8 mouse cellular contexts compared by ENCODE assay signal in the genomic region with DNA sequence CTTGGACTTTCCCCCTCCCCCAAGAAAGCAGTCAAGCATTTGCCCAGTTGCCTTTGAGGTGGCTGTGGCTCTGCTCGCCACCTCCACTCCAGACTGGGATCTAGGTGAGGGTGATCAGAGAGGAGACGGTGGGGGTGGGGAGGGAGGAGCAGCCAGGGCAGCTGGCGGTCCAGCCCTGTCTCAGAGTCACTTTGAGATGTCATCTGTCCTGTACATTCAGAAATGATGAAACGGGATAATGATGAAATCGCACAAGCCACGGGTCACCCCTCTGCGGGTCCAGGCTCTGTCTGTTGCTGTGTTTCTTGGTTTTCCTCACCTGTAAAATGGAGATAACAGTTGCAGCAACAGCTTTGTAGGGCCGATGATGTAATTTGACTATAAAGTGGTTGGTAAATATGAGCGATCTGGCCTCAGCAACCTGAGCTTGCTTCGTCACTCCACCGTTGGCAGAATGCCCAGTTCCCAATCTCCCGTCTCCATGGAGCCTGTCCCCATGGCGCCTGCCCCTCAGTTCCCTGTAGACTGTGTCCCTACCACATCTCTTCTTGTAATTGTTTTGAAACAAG. TPM values are rescaled to one million over a fixed set of nuclear protein-coding genes. Genes with fewer than 3 reads are reported as not detected.
DNase-seq lines count a peak whose midpoint lies in the region; ATAC-seq and TF ChIP-seq lines count a peak whose summit lies in the region.

No protein-coding gene starts in this region.

- H3K79me2 ChIP-seq in myocyte (ENCODE audit: control insufficient read depth, insufficient read depth), result no peaks in the 10 kb centered on the region

- peak; percentile 71 to 84 for DNase-seq in urinary bladder, adult 18-20 months (ENCODE audit: low spot score in 2 of 2)
- no peak for DNase-seq in urinary bladder, adult 2 months (ENCODE audit: low spot score)
- no peak for DNase-seq in liver, embryonic 11.5 days (ENCODE audit: low spot score)
- DNase-seq in urinary bladder, postnatal 25 days (ENCODE audit: low spot score), result peak; percentile 72

- H3K36me3 ChIP-seq in embryonic facial prominence, embryonic 13.5 days, result no peaks in the 10 kb centered on the region
- no peaks in the 10 kb centered on the region for H3K36me3 ChIP-seq in heart, embryonic 11.5 days (ENCODE audit: control insufficient read depth, insufficient read depth, low read length)
- no peaks in the 10 kb centered on the region for H3K36me3 ChIP-seq in kidney, embryonic 14.5 days (ENCODE audit: control insufficient read depth, insufficient read depth, low read length)
- H3K36me3 ChIP-seq in liver, embryonic 11.5 days (ENCODE audit: control insufficient read depth, insufficient read depth, low read length), result no peaks in the 10 kb centered on the region
- H3K36me3 ChIP-seq in myocyte (ENCODE audit: control insufficient read depth, insufficient read depth), result no peaks in the 10 kb centered on the region

- H3K27me3 ChIP-seq in embryonic facial prominence, embryonic 13.5 days, result no peaks in the 10 kb centered on the region
- H3K27me3 ChIP-seq in heart, embryonic 11.5 days (ENCODE audit: control insufficient read depth, insufficient read depth, low read length), result peaks cover 2% of the 10 kb centered on the region; the same call in 1 of the 2 replicates
- no peaks in the 10 kb centered on the region for H3K27me3 ChIP-seq in kidney, embryonic 14.5 days (ENCODE audit: control insufficient read depth, insufficient read depth, low read length)
- H3K27me3 ChIP-seq in liver, embryonic 11.5 days (replicated peaks; ENCODE audit: control insufficient read depth, insufficient read depth, low read length), result peaks cover 11% of the 10 kb centered on the region
- no peaks in the 10 kb centered on the region for H3K27me3 ChIP-seq in myocyte (ENCODE audit: control insufficient read depth, insufficient read depth, insufficient read length)

- no peaks in the 10 kb centered on the region for H3K9me3 ChIP-seq in embryonic facial prominence, embryonic 13.5 days
- no peaks in the 10 kb centered on the region for H3K9me3 ChIP-seq in heart, embryonic 11.5 days (replicated peaks; ENCODE audit: control insufficient read depth, low read length)
- H3K9me3 ChIP-seq in kidney, embryonic 14.5 days (ENCODE audit: control insufficient read depth, low read length), result no peaks in the 10 kb centered on the region
- H3K9me3 ChIP-seq in liver, embryonic 11.5 days (ENCODE audit: control insufficient read depth, low read length), result no peaks in the 10 kb centered on the region

- H3K4me2 ChIP-seq in embryonic facial prominence, embryonic 13.5 days, result peak overlapping the region; percentile 62
- peak overlapping the region; percentile 65 for H3K4me2 ChIP-seq in heart, embryonic 11.5 days
- H3K4me2 ChIP-seq in kidney, embryonic 14.5 days (replicated peaks; ENCODE audit: low read depth, low read length), result peak overlapping the region; percentile 50
- H3K4me2 ChIP-seq in liver, embryonic 11.5 days, result peak overlapping the region; percentile 39
- H3K4me2 ChIP-seq in myocyte (ENCODE audit: low read depth), result peak overlapping the region; percentile 98

- H3ac ChIP-seq in myocyte (ENCODE audit: control insufficient read depth, insufficient read length), result no peak overlapping the region

- WGBS in embryonic facial prominence, embryonic 13.5 days, result 37% methylated on average over 13 of the region's 13 CpGs
- WGBS in heart, embryonic 11.5 days (ENCODE audit: insufficient replicate concordance), result 28% methylated on average over 13 of the region's 13 CpGs
- WGBS in kidney, embryonic 14.5 days, result 39% methylated on average over 13 of the region's 13 CpGs
- WGBS in liver, embryonic 11.5 days, result 55% methylated on average over 13 of the region's 13 CpGs

- peak; percentile 50 for ATAC-seq in embryonic facial prominence, embryonic 13.5 days (ENCODE audit: insufficient number of reproducible peaks, insufficient read depth, low FRiP score, low TSS enrichment, low read depth)
- peak; percentile 62; the same call in 1 of the 2 replicates for ATAC-seq in heart, embryonic 11.5 days (replicated peaks; ENCODE audit: insufficient number of reproducible peaks, low FRiP score, low TSS enrichment)
- peak; percentile 61 for ATAC-seq in kidney, embryonic 14.5 days (ENCODE audit: low FRiP score, low TSS enrichment)
- peak; percentile 8; the same call in 1 of the 2 replicates for ATAC-seq in liver, embryonic 11.5 days (replicated peaks; ENCODE audit: low FRiP score)

- H3K27ac ChIP-seq in embryonic facial prominence, embryonic 13.5 days, result peak overlapping the region; percentile 85
- H3K27ac ChIP-seq in heart, embryonic 11.5 days (ENCODE audit: low read depth, low read length), result peak overlapping the region; percentile 77
- peak overlapping the region; percentile 53 for H3K27ac ChIP-seq in kidney, embryonic 14.5 days (ENCODE audit: low read depth, low read length)
- no peak overlapping the region for H3K27ac ChIP-seq in liver, embryonic 11.5 days (ENCODE audit: low read depth, low read length)

- peaks cover 25% of the 10 kb centered on the region for H3K4me1 ChIP-seq in embryonic facial prominence, embryonic 13.5 days
- H3K4me1 ChIP-seq in heart, embryonic 11.5 days (ENCODE audit: control insufficient read depth, insufficient read depth, low read length), result peaks cover 13% of the 10 kb centered on the region
- H3K4me1 ChIP-seq in kidney, embryonic 14.5 days (ENCODE audit: control insufficient read depth, insufficient read depth, low read length), result peaks cover 11% of the 10 kb centered on the region
- H3K4me1 ChIP-seq in liver, embryonic 11.5 days (replicated peaks; ENCODE audit: control insufficient read depth, insufficient read depth, low read length), result peaks cover 7% of the 10 kb centered on the region

- peak overlapping the region; percentile 30 for H3K4me3 ChIP-seq in embryonic facial prominence, embryonic 13.5 days
- H3K4me3 ChIP-seq in heart, embryonic 11.5 days (ENCODE audit: low read depth, low read length), result peak overlapping the region; percentile 13
- peak overlapping the region; percentile 21; the same call in 1 of the 2 replicates for H3K4me3 ChIP-seq in kidney, embryonic 14.5 days (ENCODE audit: low read length)
- H3K4me3 ChIP-seq in liver, embryonic 11.5 days (ENCODE audit: low read depth, low read length), result no peak overlapping the region
- H3K4me3 ChIP-seq in myocyte, result peak overlapping the region; percentile 16

- TF ChIP-seq POLR2A in myocyte (IDR thresholded peaks at IDR 0.05; ENCODE audit: insufficient read length, low read depth), result no peak

- H3K9ac ChIP-seq in embryonic facial prominence, embryonic 13.5 days, result peak overlapping the region; percentile 65
- H3K9ac ChIP-seq in heart, embryonic 11.5 days (ENCODE audit: low read depth, low read length), result peak overlapping the region; percentile 66; the same call in 1 of the 2 replicates
- H3K9ac ChIP-seq in kidney, embryonic 14.5 days (ENCODE audit: low read depth, low read length), result peak overlapping the region; percentile 52; the same call in 1 of the 2 replicates
- H3K9ac ChIP-seq in liver, embryonic 11.5 days (ENCODE audit: low read depth, low read length), result no peak overlapping the region; the same call in 1 of the 2 replicates

TF ChIP-seq in myocyte, 11 proteins besides CTCF, POLR2A, EP300 and RAD21:
- peak in 1 of 3 experiments; percentile 51 for TF ChIP-seq MYOG (IDR thresholded peaks at IDR 0.05; ENCODE audit: control insufficient read depth in 1 of 3, insufficient read depth in 1 of 3, insufficient read length in 2 of 3, low read depth in 2 of 3)
- TF ChIP-seq SRF (IDR thresholded peaks at IDR 0.05; ENCODE audit: control insufficient read depth, insufficient read length, low read depth), result peak; percentile 15
- TF ChIP-seq E2F4 (IDR thresholded peaks at IDR 0.05; ENCODE audit: insufficient read depth), result no peak
- TF ChIP-seq USF1 (IDR thresholded peaks at IDR 0.05; ENCODE audit: low read depth), result no peak
- peak; percentile 74 for TF ChIP-seq CEBPB (IDR thresholded peaks at IDR 0.05; ENCODE audit: insufficient read depth, poor library complexity, severe bottlenecking)

RNA-seq across cellular contexts. Expression of gene Ddit4, which starts 8.1 kb away (rescaled TPM):
- polyA plus RNA-seq in urinary bladder, adult 2 months (2012; rRNA removed), result 20.6 and 30.7 TPM in 2 replicates
- polyA plus RNA-seq in embryonic facial prominence, embryonic 13.5 days (2015; fragmentation: Nextera tagmentation; extraction: Ambion mirVana), result 86.5 and 93.1 TPM in 2 replicates
- 1.9 and 3.4 TPM in 2 replicates for polyA plus RNA-seq in heart, embryonic 11.5 days (2014; fragmentation: Nextera tagmentation; extraction: Ambion mirVana)
- polyA plus RNA-seq in kidney, embryonic 14.5 days (2014; fragmentation: Nextera tagmentation; extraction: Ambion mirVana), result 1.8 and 2.9 TPM in 2 replicates
- 2.7 and 4.3 TPM in 2 replicates for polyA plus RNA-seq in liver, embryonic 11.5 days (2014; fragmentation: Nextera tagmentation; extraction: Ambion mirVana)
- 266 TPM for polyA plus RNA-seq in myocyte (2012; fragmentation: generic; extraction: Trizol)

RNA-seq across cellular contexts. Expression of gene Ascc1, which starts 59.1 kb away (rescaled TPM):
- polyA plus RNA-seq in urinary bladder, adult 2 months (2012; rRNA removed), result 36.2 and 39.2 TPM in 2 replicates
- 48.3 and 50.3 TPM in 2 replicates for polyA plus RNA-seq in embryonic facial prominence, embryonic 13.5 days (2015; fragmentation: Nextera tagmentation; extraction: Ambion mirVana)
- 34.5 and 36.2 TPM in 2 replicates for polyA plus RNA-seq in heart, embryonic 11.5 days (2014; fragmentation: Nextera tagmentation; extraction: Ambion mirVana)
- 45.8 and 47.4 TPM in 2 replicates for polyA plus RNA-seq in kidney, embryonic 14.5 days (2014; fragmentation: Nextera tagmentation; extraction: Ambion mirVana)
- polyA plus RNA-seq in liver, embryonic 11.5 days (2014; fragmentation: Nextera tagmentation; extraction: Ambion mirVana), result 37.2 and 37.4 TPM in 2 replicates
- 36.7 TPM for polyA plus RNA-seq in myocyte (2012; fragmentation: generic; extraction: Trizol)

RNA-seq across cellular contexts. Expression of gene Anapc16, which starts 59.4 kb away (rescaled TPM):
- polyA plus RNA-seq in urinary bladder, adult 2 months (2012; rRNA removed), result 91.8 and 93.0 TPM in 2 replicates
- 116 and 128 TPM in 2 replicates for polyA plus RNA-seq in embryonic facial prominence, embryonic 13.5 days (2015; fragmentation: Nextera tagmentation; extraction: Ambion mirVana)
- 70.6 and 84.1 TPM in 2 replicates for polyA plus RNA-seq in heart, embryonic 11.5 days (2014; fragmentation: Nextera tagmentation; extraction: Ambion mirVana)
- polyA plus RNA-seq in kidney, embryonic 14.5 days (2014; fragmentation: Nextera tagmentation; extraction: Ambion mirVana), result 106 and 108 TPM in 2 replicates
- 77.4 and 80.0 TPM in 2 replicates for polyA plus RNA-seq in liver, embryonic 11.5 days (2014; fragmentation: Nextera tagmentation; extraction: Ambion mirVana)
- 127 TPM for polyA plus RNA-seq in myocyte (2012; fragmentation: generic; extraction: Trizol)

Comparison
In these comparisons a context has a peak if more than half of its experiments do, and no peak if none do; other contexts are left out.
1. DNase-seq: peak in urinary bladder, adult 18-20 months (2 of 2) and urinary bladder, postnatal 25 days (single experiment); none in urinary bladder, adult 2 months (single experiment) and liver, embryonic 11.5 days (single experiment).
2. ATAC-seq: peak in every context shown above with its lines; median percentile 62 in heart, embryonic 11.5 days; 61 in kidney, embryonic 14.5 days; 50 in embryonic facial prominence, embryonic 13.5 days; 8 in liver, embryonic 11.5 days.
3. H3K4me2 ChIP-seq: peak in every context shown above with its lines; median percentile 98 in myocyte; 65 in heart, embryonic 11.5 days; 62 in embryonic facial prominence, embryonic 13.5 days; 50 in kidney, embryonic 14.5 days; 39 in liver, embryonic 11.5 days.